Mouse (Mus musculus) limb, embryonic 12.5 days (tissue): ENCODE data around the gene Fbxl8. TPM values are rescaled to one million over a fixed set of nuclear protein-coding genes. Genes with fewer than 3 reads are reported as not detected.
"Not testable (repeated sequence)": the region's sequence is repeated elsewhere in the genome, so short reads cannot be mapped to it uniquely, and the experiment has no call there.

Experiments
- ATAC-seq: fragments of 200-750 bp; cut with Nextera tagmentation; 2 replicates; pipeline ENCODE4 v1.8.0; 2017; ENCODE audit warnings: low read depth, moderate TSS enrichment; ENCODE audit not compliant: insufficient number of reproducible peaks, insufficient read depth, low FRiP score, low TSS enrichment
- H3K27ac ChIP-seq: fragments of 300-500 bp; sonication (generic); 2 replicates; pipeline ENCODE4 v1.5.1; 2016; ENCODE audit warnings: mild to moderate bottlenecking, moderate library complexity
- H3K27me3 ChIP-seq: fragments of 300-500 bp; sonication (generic); 2 replicates; pipeline ENCODE4 v1.6.1; 2016; ENCODE audit warnings: mild to moderate bottlenecking, moderate library complexity
- H3K36me3 ChIP-seq: fragments of 300-500 bp; sonication (generic); 2 replicates; pipeline ENCODE4 v1.6.1; 2016; ENCODE audit warnings: mild to moderate bottlenecking, moderate library complexity
- H3K4me1 ChIP-seq: fragments of 300-500 bp; sonication (generic); replicated peaks from 2 replicates; pipeline ENCODE4 v1.6.1; 2016
- H3K4me2 ChIP-seq: fragments of 300-500 bp; sonication (generic); 2 replicates; pipeline ENCODE4 v1.6.1; 2016; ENCODE audit warnings: mild to moderate bottlenecking, moderate library complexity
- H3K4me3 ChIP-seq: fragments of 300-500 bp; sonication (generic); replicated peaks from 2 replicates; pipeline ENCODE4 v1.5.1; 2016; ENCODE audit warnings: mild to moderate bottlenecking
- H3K9ac ChIP-seq: fragments of 300-500 bp; sonication (generic); replicated peaks from 2 replicates; pipeline ENCODE4 v1.6.1; 2016; ENCODE audit warnings: mild to moderate bottlenecking, moderate library complexity
- H3K9me3 ChIP-seq: fragments of 300-500 bp; sonication (generic); 2 replicates; pipeline ENCODE4 v1.6.1; 2016; ENCODE audit warnings: mild to moderate bottlenecking, moderate library complexity
- WGBS: fragments of 180-500 bp; shearing (Covaris S2); methylation state at CpG from one replicate; pipeline ENCODE4 v1.1.7; 2016; 5-methylcytosine and 5-hydroxymethylcytosine counted together
- polyA plus RNA-seq: library from polyadenylated mRNA; unstranded; fragments of >200 nt; fragmentation: Nextera tagmentation; extraction: Ambion mirVana; gene quantifications from 2 replicates; pipeline ENCODE4 v1.2.1, GENCODE M21; 2016

The Fbxl8 gene
- polyA plus RNA-seq, 1 experiment from 2014 or later = 1.9 TPM

DNA sequence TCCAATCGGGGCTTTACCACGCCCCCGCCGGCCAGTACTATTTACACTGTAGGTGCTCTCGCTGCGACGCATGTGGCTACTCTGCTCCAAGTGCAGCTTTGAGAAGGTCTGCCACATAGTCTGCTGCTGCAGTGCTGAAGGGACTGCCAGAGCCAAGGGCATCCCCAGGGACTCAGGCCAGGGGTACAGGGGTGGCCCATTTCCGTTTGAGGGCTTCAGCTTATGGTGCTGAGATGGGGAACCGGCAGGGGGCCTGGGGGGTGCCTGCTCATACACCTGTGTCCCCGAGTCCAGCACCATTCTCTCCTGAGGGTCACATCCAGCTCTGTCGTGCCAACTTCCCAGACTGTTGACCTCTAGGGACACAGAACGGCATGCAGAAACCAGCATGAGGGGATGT lies 21.1 kb downstream of the Fbxl8 start:
- 46% methylated on average over 12 of the region's 12 CpGs for WGBS
- peaks cover 30% of the 10 kb centered on the region for H3K27me3 ChIP-seq
- H3K9ac ChIP-seq = no peak overlapping the region

GRCm38 (mm10) chr8:105286907-105287306 lies 22.5 kb downstream of the Fbxl8 start:
- Histone ChIP-seq H3K4me3 (no peak overlapping the region), H3K9ac (no peak overlapping the region), H3K36me3 (peaks cover 32% of the 10 kb centered on the region), H3K4me1 (peaks cover 26% of the 10 kb centered on the region), H3K4me2 (no peak overlapping the region), H3K27me3 (peaks cover 25% of the 10 kb centered on the region), H3K27ac (no peak overlapping the region), H3K9me3 (no peaks in the 10 kb centered on the region)
- WGBS = 86% methylated on average over 4 of the region's 4 CpGs
- no peak for ATAC-seq

More for the DNA sequence above, 21.1 kb downstream of the Fbxl8 start:
- no peak overlapping the region for H3K4me3 ChIP-seq
- peaks cover 23% of the 10 kb centered on the region for H3K4me1 ChIP-seq
- H3K9me3 ChIP-seq = no peaks in the 10 kb centered on the region
- no peak for ATAC-seq
- no peak overlapping the region for H3K27ac ChIP-seq
- H3K36me3 ChIP-seq = peaks cover 39% of the 10 kb centered on the region
- no peak overlapping the region for H3K4me2 ChIP-seq

GRCm38 (mm10) chr8:105288231-105288630 lies 23.8 kb downstream of the Fbxl8 start:
- Histone ChIP-seq H3K27me3 (peaks cover 23% of the 10 kb centered on the region), H3K9ac (no peak overlapping the region), H3K4me3 (0 out of 2 replicates have a peak overlapping the region, but pooled peaks have one; percentile 50), H3K4me1 (peaks cover 26% of the 10 kb centered on the region), H3K36me3 (peaks cover 19% of the 10 kb centered on the region), H3K9me3 (no peaks in the 10 kb centered on the region), H3K27ac (no peak overlapping the region), H3K4me2 (peak overlapping the region; percentile 83)
- ATAC-seq = no peak
- WGBS = 85% methylated on average over 5 of the region's 5 CpGs

DNA sequence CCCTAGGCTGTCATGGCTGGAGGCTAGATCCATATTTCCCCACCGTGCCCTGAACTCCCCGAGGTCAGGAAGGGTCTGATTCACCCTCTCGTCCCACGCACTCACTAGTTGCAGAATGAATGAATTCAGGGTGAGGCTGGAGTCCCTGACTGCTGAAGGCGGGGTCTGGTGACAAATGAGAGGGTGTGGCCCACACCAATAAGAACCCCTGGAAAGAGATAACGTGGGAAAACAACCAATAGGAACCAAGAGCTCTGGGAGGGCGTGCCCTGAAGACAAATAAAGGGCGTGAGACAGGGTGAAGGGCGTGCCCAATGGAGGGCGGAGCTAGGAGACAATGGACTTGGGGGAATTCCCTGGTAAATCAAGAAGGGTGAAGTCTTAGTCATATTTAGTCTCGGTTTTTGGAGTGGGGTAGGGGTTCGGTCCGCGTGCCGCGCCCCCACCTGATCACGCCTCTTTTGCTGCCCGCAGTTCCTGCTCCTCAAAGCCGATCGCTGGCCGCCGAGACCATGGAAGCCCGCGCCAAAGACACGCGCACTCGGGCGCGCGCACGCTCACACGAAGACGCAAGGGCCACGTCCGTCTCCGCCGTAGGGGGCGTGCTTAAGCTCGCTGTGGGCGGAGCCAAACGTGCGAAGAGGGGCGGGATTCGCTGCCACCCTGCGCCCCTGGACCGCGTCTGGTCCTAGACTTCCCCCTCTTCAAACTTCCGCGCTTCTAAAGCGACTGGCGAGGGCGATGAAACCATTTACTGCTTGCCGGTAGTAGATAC lies 24.7 kb downstream of the Fbxl8 start:
- peaks cover 27% of the 10 kb centered on the region for H3K27me3 ChIP-seq
- peaks cover 26% of the 10 kb centered on the region for H3K4me1 ChIP-seq
- H3K27ac ChIP-seq = peak overlapping the region; percentile 58
- H3K9me3 ChIP-seq = no peaks in the 10 kb centered on the region
- peak overlapping the region; percentile 83 for H3K4me2 ChIP-seq
- H3K4me3 ChIP-seq = peak overlapping the region; percentile 50
- H3K9ac ChIP-seq = peak overlapping the region; percentile 56
- H3K36me3 ChIP-seq = peaks cover 17% of the 10 kb centered on the region
- peak; percentile 86 for ATAC-seq
- 1% methylated on average over 53 of the region's 53 CpGs for WGBS

DNA sequence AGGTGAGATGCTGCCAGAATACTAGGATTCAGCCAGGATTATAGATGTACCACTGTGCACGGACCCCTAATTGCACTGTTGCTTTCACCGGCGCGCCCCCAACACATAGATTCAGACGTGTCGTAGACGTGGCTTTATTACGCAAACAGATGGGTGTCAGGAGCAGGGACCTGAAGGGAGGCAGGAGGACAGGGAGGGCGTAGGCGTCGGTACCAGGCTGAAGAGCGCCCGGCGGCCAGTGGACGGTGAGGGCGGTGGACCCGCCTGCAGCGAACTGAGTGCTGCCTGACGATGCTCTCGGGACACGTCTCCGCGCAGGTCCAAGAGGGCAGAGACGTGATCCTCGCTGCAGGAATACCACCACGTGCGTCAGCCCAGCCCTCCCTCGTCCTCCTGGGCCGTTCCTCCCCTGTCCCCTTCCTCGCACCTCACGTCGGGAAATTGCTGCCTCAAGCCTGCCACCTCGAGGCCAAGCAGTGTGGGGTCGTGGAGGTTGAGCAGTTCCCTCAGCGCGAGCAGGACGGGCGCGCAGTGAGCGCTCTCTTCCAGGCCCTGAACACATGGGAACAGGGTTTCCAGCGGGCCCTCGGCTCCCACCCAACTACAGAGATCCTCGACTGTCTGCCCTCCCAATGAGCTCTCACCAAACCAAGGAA lies 25.5 kb downstream of the Fbxl8 start, which contains the start of gene 4931428F04Rik:
4931428F04Rik (minus strand) TSS at position 60 of the 656 bp plus-strand sequence.
- peak; percentile 23 for ATAC-seq
- Histone ChIP-seq H3K9me3 (no peaks in the 10 kb centered on the region), H3K27me3 (peaks cover 22% of the 10 kb centered on the region), H3K27ac (peak within 1 kb of the TSS; percentile 58), H3K36me3 (peaks cover 12% of the 10 kb centered on the region), H3K9ac (peak within 1 kb of the TSS; percentile 56), H3K4me3 (peak within 1 kb of the TSS; percentile 50), H3K4me1 (peaks cover 26% of the 10 kb centered on the region), H3K4me2 (peak within 1 kb of the TSS; percentile 83)
- 2% methylated on average over 43 of the region's 43 CpGs for WGBS

GRCm38 (mm10) chr8:105290554-105291314 lies 26.3 kb downstream of the Fbxl8 start:
- no peaks in the 10 kb centered on the region for H3K9me3 ChIP-seq
- no peak overlapping the region for H3K27ac ChIP-seq
- H3K27me3 ChIP-seq = peaks cover 24% of the 10 kb centered on the region
- H3K4me2 ChIP-seq = peak overlapping the region; percentile 83
- no peak overlapping the region for H3K9ac ChIP-seq
- H3K4me1 ChIP-seq = peaks cover 26% of the 10 kb centered on the region
- ATAC-seq = no peak
- peak overlapping the region; percentile 50 for H3K4me3 ChIP-seq
- peaks cover 7% of the 10 kb centered on the region; the same call in 1 of the 2 replicates for H3K36me3 ChIP-seq
- WGBS = 8% methylated on average over 31 of the region's 31 CpGs

- not testable (repeated sequence) for ATAC-seq, H3K4me3 ChIP-seq, H3K9me3 ChIP-seq, H3K9ac ChIP-seq, H3K4me2 ChIP-seq, H3K27ac ChIP-seq, H3K36me3 ChIP-seq
- Histone ChIP-seq H3K27me3 (peaks cover 27% of the 10 kb centered on the region), H3K4me1 (peaks cover 26% of the 10 kb centered on the region)
- 91% methylated on average over 8 of the region's 8 CpGs for WGBS
Measured at GRCm38 (mm10) chr8:105291364-105291763, 26.9 kb downstream of the Fbxl8 start.

GRCm38 (mm10) chr8:105291802-105292201 lies 27.4 kb downstream of the Fbxl8 start:
- H3K9me3 ChIP-seq, ATAC-seq, H3K4me3 ChIP-seq, H3K36me3 ChIP-seq, H3K9ac ChIP-seq, H3K4me2 ChIP-seq, H3K27ac ChIP-seq: not testable (repeated sequence)
- 62% methylated on average over 3 of the region's 3 CpGs for WGBS
- Histone ChIP-seq H3K27me3 (peaks cover 27% of the 10 kb centered on the region), H3K4me1 (peaks cover 29% of the 10 kb centered on the region)

- Histone ChIP-seq H3K27me3 (peaks cover 27% of the 10 kb centered on the region), H3K4me1 (peaks cover 32% of the 10 kb centered on the region), H3K4me2 (no peak overlapping the region), H3K27ac (no peak overlapping the region), H3K36me3 (no peaks in the 10 kb centered on the region), H3K9ac (no peak overlapping the region), H3K4me3 (no peak overlapping the region), H3K9me3 (no peaks in the 10 kb centered on the region)
- no peak for ATAC-seq
- 79% methylated on average over 7 of the region's 7 CpGs for WGBS
Measured at GRCm38 (mm10) chr8:105292471-105292870, 28.0 kb downstream of the Fbxl8 start.

- 67% methylated on average over 19 of the region's 19 CpGs for WGBS
- no peaks in the 10 kb centered on the region for H3K9me3 ChIP-seq
- ATAC-seq = no peak
- H3K27me3 ChIP-seq = peaks cover 27% of the 10 kb centered on the region
- no peak overlapping the region for H3K9ac ChIP-seq
- no peak overlapping the region for H3K27ac ChIP-seq
- H3K36me3 ChIP-seq = peaks cover under 1% of the 10 kb centered on the region; the same call in 1 of the 2 replicates
- H3K4me3 ChIP-seq = no peak overlapping the region
- no peak overlapping the region for H3K4me2 ChIP-seq
- peaks cover 29% of the 10 kb centered on the region for H3K4me1 ChIP-seq
Measured at GRCm38 (mm10) chr8:105293405-105293804, 29.0 kb downstream of the Fbxl8 start.

- Histone ChIP-seq H3K4me3 (0 out of 2 replicates have a peak overlapping the region, but pooled peaks have one; percentile 4), H3K27ac (no peak overlapping the region), H3K9me3 (no peaks in the 10 kb centered on the region), H3K4me2 (no peak overlapping the region), H3K4me1 (peaks cover 28% of the 10 kb centered on the region), H3K36me3 (peaks cover 13% of the 10 kb centered on the region), H3K9ac (0 out of 2 replicates have a peak overlapping the region, but pooled peaks have one; percentile 18), H3K27me3 (peaks cover 25% of the 10 kb centered on the region)
- ATAC-seq = no peak
- WGBS = 74% methylated on average over 9 of the region's 9 CpGs
Measured at GRCm38 (mm10) chr8:105294776-105295175, 30.3 kb downstream of the Fbxl8 start.
